Mouse (Mus musculus): ENCODE results near the gene Ppp3r1. TPM values are rescaled to one million over a fixed set of nuclear protein-coding genes. Genes with fewer than 3 reads are reported as not detected.

Ppp3r1 gene
- total and polyA plus RNA-seq, 2 experiments from 2014 or later = 125 to 268 TPM

- no peaks in the 10 kb centered on the region for H3K27me3 ChIP-seq (ENCODE audit: insufficient read depth, low read length)
- no peak for TF ChIP-seq CTCF (IDR thresholded peaks at IDR 0.05)
These were observed 727 bp downstream of the Ppp3r1 start for GRCm38 (mm10) chr11:17159738-17160241.

GRCm38 (mm10) chr11:17160242-17160641 is 1.2 kb downstream of the Ppp3r1 start:
- peak; percentile 86 for DNase-seq (ENCODE audit: low spot score)
- Histone ChIP-seq H3K4me3 (ENCODE audit: low read depth, low read length) (peak overlapping the region; percentile 100), H3K27me3 (ENCODE audit: insufficient read depth, low read length) (no peaks in the 10 kb centered on the region), H3K9ac (replicated peaks; ENCODE audit: low read length, poor library complexity, severe bottlenecking) (peak overlapping the region; percentile 99), H3K4me1 (ENCODE audit: insufficient read depth, low read length) (peaks cover 11% of the 10 kb centered on the region; the same call in 1 of the 2 replicates), H3K36me3 (ENCODE audit: insufficient read depth, low read length) (no peaks in the 10 kb centered on the region), H3K9me3 (ENCODE audit: low read length) (no peaks in the 10 kb centered on the region), H3K27ac (ENCODE audit: low read depth, low read length) (peak overlapping the region; percentile 99), H3K4me2 (ENCODE audit: low read depth, low read length, poor library complexity, severe bottlenecking) (peak overlapping the region; percentile 54)
- ATAC-seq (ENCODE audit: low FRiP score) = 0 out of 2 replicates have a peak, but pooled peaks have one; percentile 39
- TF ChIP-seq CTCF (IDR thresholded peaks at IDR 0.05) = peak; percentile 84
- 3% methylated on average over 12 of the region's 12 CpGs for whole genome bisulfite sequencing

More at GRCm38 (mm10) chr11:17159738-17160241, 727 bp downstream of the Ppp3r1 start:
- no peaks in the 10 kb centered on the region for H3K9me3 ChIP-seq (ENCODE audit: low read length)
- peak overlapping the region; percentile 99 for H3K27ac ChIP-seq (ENCODE audit: low read depth, low read length)
- under 1% methylated on average over 39 of the region's 46 CpGs for WGBS
- H3K4me1 ChIP-seq (ENCODE audit: insufficient read depth, low read length) = peaks cover 11% of the 10 kb centered on the region; the same call in 1 of the 2 replicates
- no peaks in the 10 kb centered on the region for H3K36me3 ChIP-seq (ENCODE audit: insufficient read depth, low read length)
- peak overlapping the region; percentile 99 for H3K9ac ChIP-seq (replicated peaks; ENCODE audit: low read length, poor library complexity, severe bottlenecking)
- peak overlapping the region; percentile 100 for H3K4me3 ChIP-seq (ENCODE audit: low read depth, low read length)
- DNase-seq (ENCODE audit: low spot score) = peak; percentile 31
- peak overlapping the region; percentile 54 for H3K4me2 ChIP-seq (ENCODE audit: low read depth, low read length, poor library complexity, severe bottlenecking)
- ATAC-seq (ENCODE audit: low FRiP score) = no peak; the same call in 1 of the 2 replicates

GRCm38 (mm10) chr11:17163956-17164355 is 4.9 kb downstream of the Ppp3r1 start:
- no peak overlapping the region for H3K4me3 ChIP-seq (ENCODE audit: low read depth, low read length)
- no peaks in the 10 kb centered on the region for H3K36me3 ChIP-seq (ENCODE audit: insufficient read depth, low read length)
- no peaks in the 10 kb centered on the region for H3K27me3 ChIP-seq (ENCODE audit: insufficient read depth, low read length)
- H3K9ac ChIP-seq (replicated peaks; ENCODE audit: low read length, poor library complexity, severe bottlenecking) = no peak overlapping the region
- H3K4me2 ChIP-seq (ENCODE audit: low read depth, low read length, poor library complexity, severe bottlenecking) = no peak overlapping the region
- DNase-seq (ENCODE audit: low spot score) (no peak), ATAC-seq (ENCODE audit: low FRiP score) (no peak)
- WGBS = 50% methylated on average over 1 of the region's 1 CpGs
- no peak for TF ChIP-seq CTCF (IDR thresholded peaks at IDR 0.05)
- peaks cover 11% of the 10 kb centered on the region; the same call in 1 of the 2 replicates for H3K4me1 ChIP-seq (ENCODE audit: insufficient read depth, low read length)
- no peaks in the 10 kb centered on the region for H3K9me3 ChIP-seq (ENCODE audit: low read length)
- H3K27ac ChIP-seq (ENCODE audit: low read depth, low read length) = no peak overlapping the region

- Histone ChIP-seq H3K9me3 (ENCODE audit: low read length) (no peaks in the 10 kb centered on the region), H3K27me3 (ENCODE audit: insufficient read depth, low read length) (no peaks in the 10 kb centered on the region), H3K4me1 (ENCODE audit: insufficient read depth, low read length) (peaks cover 8% of the 10 kb centered on the region; the same call in 1 of the 2 replicates), H3K9ac (replicated peaks; ENCODE audit: low read length, poor library complexity, severe bottlenecking) (no peak overlapping the region), H3K4me2 (ENCODE audit: low read depth, low read length, poor library complexity, severe bottlenecking) (no peak overlapping the region), H3K4me3 (ENCODE audit: low read depth, low read length) (no peak overlapping the region), H3K27ac (ENCODE audit: low read depth, low read length) (no peak overlapping the region), H3K36me3 (ENCODE audit: insufficient read depth, low read length) (no peaks in the 10 kb centered on the region)
- no peak for TF ChIP-seq CTCF (IDR thresholded peaks at IDR 0.05)
- DNase-seq (ENCODE audit: low spot score) (no peak), ATAC-seq (ENCODE audit: low FRiP score) (no peak)
- 83% methylated on average over 7 of the region's 7 CpGs for WGBS
These were observed 7.6 kb downstream of the Ppp3r1 start for GRCm38 (mm10) chr11:17166627-17167026.

- H3K27me3 ChIP-seq (ENCODE audit: insufficient read depth, low read length) = no peaks in the 10 kb centered on the region
- no peak overlapping the region for H3K9ac ChIP-seq (replicated peaks; ENCODE audit: low read length, poor library complexity, severe bottlenecking)
- H3K9me3 ChIP-seq (ENCODE audit: low read length) = no peaks in the 10 kb centered on the region
- H3K36me3 ChIP-seq (ENCODE audit: insufficient read depth, low read length) = no peaks in the 10 kb centered on the region
- no peak for TF ChIP-seq CTCF (IDR thresholded peaks at IDR 0.05)
- ATAC-seq (ENCODE audit: low FRiP score) = no peak
- DNase-seq (ENCODE audit: low spot score) = no peak
- no peak overlapping the region for H3K4me2 ChIP-seq (ENCODE audit: low read depth, low read length, poor library complexity, severe bottlenecking)
- no peak overlapping the region for H3K27ac ChIP-seq (ENCODE audit: low read depth, low read length)
- peaks cover 3% of the 10 kb centered on the region; the same call in 1 of the 2 replicates for H3K4me1 ChIP-seq (ENCODE audit: insufficient read depth, low read length)
- H3K4me3 ChIP-seq (ENCODE audit: low read depth, low read length) = no peak overlapping the region
- WGBS = 87% methylated on average over 2 of the region's 2 CpGs
These were observed 10.2 kb downstream of the Ppp3r1 start for GRCm38 (mm10) chr11:17169262-17169661.

- no peak for ATAC-seq (ENCODE audit: low FRiP score)
- H3K9ac ChIP-seq (replicated peaks; ENCODE audit: low read length, poor library complexity, severe bottlenecking) = no peak overlapping the region
These were observed 12.1 kb downstream of the Ppp3r1 start for GRCm38 (mm10) chr11:17170938-17171729.

More at GRCm38 (mm10) chr11:17170938-17171729, 12.1 kb downstream of the Ppp3r1 start:
- no peak for DNase-seq (ENCODE audit: low spot score)
- H3K4me1 ChIP-seq (ENCODE audit: insufficient read depth, low read length) = peaks cover 3% of the 10 kb centered on the region; the same call in 1 of the 2 replicates
- H3K9me3 ChIP-seq (ENCODE audit: low read length) = no peaks in the 10 kb centered on the region
- no peak overlapping the region for H3K4me3 ChIP-seq (ENCODE audit: low read depth, low read length)
- TF ChIP-seq CTCF (IDR thresholded peaks at IDR 0.05) = no peak
- no peaks in the 10 kb centered on the region for H3K27me3 ChIP-seq (ENCODE audit: insufficient read depth, low read length)
- no peak overlapping the region for H3K4me2 ChIP-seq (ENCODE audit: low read depth, low read length, poor library complexity, severe bottlenecking)
- no peaks in the 10 kb centered on the region for H3K36me3 ChIP-seq (ENCODE audit: insufficient read depth, low read length)
- no peak overlapping the region for H3K27ac ChIP-seq (ENCODE audit: low read depth, low read length)
- WGBS = 94% methylated on average over 1 of the region's 1 CpGs

All from midbrain, postnatal 0 days (tissue).